Mouse (Mus musculus) lung, postnatal 0 days (tissue): ENCODE results near the gene Gata3.

Experiments
- CTCF ChIP-seq: IDR thresholded peaks from 2 replicates; pipeline ENCODE4 v1.5.1; 2016; ENCODE audit warnings: antibody characterized with exemption, mild to moderate bottlenecking
- EP300 ChIP-seq: IDR thresholded peaks from 2 replicates; pipeline ENCODE4 v1.6.1; 2016; ENCODE audit warnings: antibody characterized with exemption, mild to moderate bottlenecking, control low read depth

- TF ChIP-seq CTCF (no peak), EP300 (no peak)
Measured at GRCm38 (mm10) chr2:9874467-9875219, 15.2 kb downstream of the Gata3 start.
